Mouse (Mus musculus): ENCODE results near the gene Gapdh.
"Not testable (repeated sequence)": the region's sequence is repeated elsewhere in the genome, so short reads cannot be mapped to it uniquely, and the experiment has no call there.

Gene Gapdh

GRCm38 (mm10) chr6:125168086-125168485, 1.8 kb upstream of the Gapdh start:
- DNase-seq (ENCODE audit: low read depth, low spot score), result no peak

- no peak for DNase-seq (ENCODE audit: low read depth, low spot score)
These were observed 789 bp upstream of the Gapdh start for GRCm38 (mm10) chr6:125166861-125167650.

GRCm38 (mm10) chr6:125165328-125165891, 857 bp downstream of the Gapdh start:
- peak; percentile 97 for DNase-seq (ENCODE audit: low read depth, low spot score)

GRCm38 (mm10) chr6:125164672-125165327, 1.5 kb downstream of the Gapdh start:
- no peak for DNase-seq (ENCODE audit: low read depth, low spot score)

- no peak for DNase-seq (ENCODE audit: low read depth, low spot score)
These were observed 2.2 kb downstream of the Gapdh start for GRCm38 (mm10) chr6:125163801-125164657.

GRCm38 (mm10) chr6:125162615-125163305, 3.5 kb downstream of the Gapdh start:
- DNase-seq (ENCODE audit: low read depth, low spot score), result not testable (repeated sequence)

- not testable (repeated sequence) for DNase-seq (ENCODE audit: low read depth, low spot score)
These were observed 4.3 kb downstream of the Gapdh start for GRCm38 (mm10) chr6:125161971-125162370.

- DNase-seq (ENCODE audit: low read depth, low spot score), result no peak
These were observed 5.2 kb downstream of the Gapdh start for GRCm38 (mm10) chr6:125160854-125161760.

GRCm38 (mm10) chr6:125160558-125160853, 5.8 kb downstream of the Gapdh start:
- DNase-seq (ENCODE audit: low read depth, low spot score), result no peak

- no peak for DNase-seq (ENCODE audit: low read depth, low spot score)
These were observed 6.3 kb downstream of the Gapdh start for GRCm38 (mm10) chr6:125159773-125160557.

GRCm38 (mm10) chr6:125158944-125159492, 7.2 kb downstream of the Gapdh start:
- DNase-seq (ENCODE audit: low read depth, low spot score), result no peak

GRCm38 (mm10) chr6:125156903-125157614, 9.2 kb downstream of the Gapdh start:
- no peak for DNase-seq (ENCODE audit: low read depth, low spot score)

GRCm38 (mm10) chr6:125156491-125156890, 9.8 kb downstream of the Gapdh start:
- DNase-seq (ENCODE audit: low read depth, low spot score), result no peak

- no peak for DNase-seq (ENCODE audit: low read depth, low spot score)
These were observed 11.0 kb downstream of the Gapdh start for GRCm38 (mm10) chr6:125155262-125155661.

- no peak for DNase-seq (ENCODE audit: low read depth, low spot score)
These were observed 11.7 kb downstream of the Gapdh start for GRCm38 (mm10) chr6:125154550-125154949.

- DNase-seq (ENCODE audit: low read depth, low spot score), result no peak
These were observed 12.6 kb downstream of the Gapdh start for GRCm38 (mm10) chr6:125153682-125154081.

- DNase-seq (ENCODE audit: low read depth, low spot score), result no peak
These were observed 13.3 kb downstream of the Gapdh start for GRCm38 (mm10) chr6:125153018-125153389.

- DNase-seq (ENCODE audit: low read depth, low spot score), result no peak
These were observed 13.9 kb downstream of the Gapdh start for GRCm38 (mm10) chr6:125152212-125153017.
